Mouse (Mus musculus): ENCODE measurements at regions not wholly inside any gene's neighbourhood (a gene's known extent, or its start where the extent isn't known, plus 50 kb on each side); places are given as distances from the start of the nearest gene placed in this dataset.

- intact Hi-C loops (cut with DNase I): loop anchor here (1.0 to 10.0 kb wide), 3 partner anchors 204 to 1230 kb away; no protein-coding TSS in a partner anchor
- peak; percentile 90 to 93 for DNase-seq
Observed at GRCm38 (mm10) chr16:50732082-50733006, 141.4 kb upstream of the Ccdc54 start.

GRCm38 (mm10) chr16:50729341-50729740 lies 138.4 kb upstream of the Ccdc54 start:
- intact Hi-C loops (cut with DNase I): no loop called here
- no peak for DNase-seq

GRCm38 (mm10) chr16:50723144-50723543 lies 132.2 kb upstream of the Ccdc54 start:
- no peak for DNase-seq
- intact Hi-C loops (cut with DNase I): no loop called here

- no peak for DNase-seq
- intact Hi-C loops (cut with DNase I): no loop called here
Observed at GRCm38 (mm10) chr16:50717306-50718017, 126.5 kb upstream of the Ccdc54 start.

- DNase-seq: no peak
- intact Hi-C loops (cut with DNase I): no loop called here
Observed at GRCm38 (mm10) chr16:50709727-50710126, 118.8 kb upstream of the Ccdc54 start.

GRCm38 (mm10) chr16:50707906-50708305 lies 117.0 kb upstream of the Ccdc54 start:
- DNase-seq: no peak
- intact Hi-C loops (cut with DNase I): no loop called here

- DNase-seq: no peak
- intact Hi-C loops (cut with DNase I): no loop called here
Observed at GRCm38 (mm10) chr16:50705921-50706320, 115.0 kb upstream of the Ccdc54 start.

- intact Hi-C loops (cut with DNase I): no loop called here
- DNase-seq: no peak
Observed at GRCm38 (mm10) chr16:50700811-50701517, 110.0 kb upstream of the Ccdc54 start.

GRCm38 (mm10) chr16:50700123-50700522 lies 109.2 kb upstream of the Ccdc54 start:
- DNase-seq: no peak
- intact Hi-C loops (cut with DNase I): no loop called here

GRCm38 (mm10) chr16:50697722-50698121 lies 106.8 kb upstream of the Ccdc54 start:
- DNase-seq: no peak
- intact Hi-C loops (cut with DNase I): no loop called here

- no peak for DNase-seq
- intact Hi-C loops (cut with DNase I): no loop called here
Observed at GRCm38 (mm10) chr16:50696052-50696451, 105.1 kb upstream of the Ccdc54 start.

- no peak for DNase-seq
- intact Hi-C loops (cut with DNase I): no loop called here
Observed at GRCm38 (mm10) chr16:50694045-50694444, 103.1 kb upstream of the Ccdc54 start.

- intact Hi-C loops (cut with DNase I): no loop called here
Observed at GRCm38 (mm10) chr16:50690818-50691217, 99.9 kb upstream of the Ccdc54 start.

GRCm38 (mm10) chr16:50689525-50689924 lies 98.6 kb upstream of the Ccdc54 start:
- DNase-seq: no peak
- intact Hi-C loops (cut with DNase I): loop anchor here (2.0 kb wide), 1 partner anchor 159 kb away; no protein-coding TSS in a partner anchor

More at GRCm38 (mm10) chr16:50690818-50691217, 99.9 kb upstream of the Ccdc54 start:
- DNase-seq: no peak

- intact Hi-C loops (cut with DNase I): loop anchor here (2.0 kb wide), 1 partner anchor 158 kb away; no protein-coding TSS in a partner anchor
- DNase-seq: peak in 1 of 2 experiments; percentile 7
Observed at GRCm38 (mm10) chr16:50688818-50689506, 98.0 kb upstream of the Ccdc54 start.

- intact Hi-C loops (cut with DNase I): no loop called here
- no peak for DNase-seq
Observed at GRCm38 (mm10) chr16:50679698-50680097, 88.7 kb upstream of the Ccdc54 start.

- DNase-seq: no peak
- intact Hi-C loops (cut with DNase I): no loop called here
Observed at GRCm38 (mm10) chr16:50673339-50673738, 82.4 kb upstream of the Ccdc54 start.

GRCm38 (mm10) chr16:50672713-50673112 lies 81.8 kb upstream of the Ccdc54 start:
- DNase-seq: no peak
- intact Hi-C loops (cut with DNase I): no loop called here

- DNase-seq: no peak
- intact Hi-C loops (cut with DNase I): no loop called here
Observed at GRCm38 (mm10) chr16:50671170-50671569, 80.2 kb upstream of the Ccdc54 start.

GRCm38 (mm10) chr16:50664240-50664639 lies 73.3 kb upstream of the Ccdc54 start:
- intact Hi-C loops (cut with DNase I): no loop called here
- DNase-seq: no peak

Measured in heart, postnatal 36 days (tissue).